Mouse (Mus musculus): ENCODE measurements at regions not wholly inside any gene's neighbourhood (a gene's known extent, or its start where the extent isn't known, plus 50 kb on each side); places are given as distances from the start of the nearest gene placed in this dataset.
"Not testable (repeated sequence)": the region's sequence is repeated elsewhere in the genome, so short reads cannot be mapped to it uniquely, and the experiment has no call there.

GRCm38 (mm10) chr16:86281326-86281725, 379.7 kb upstream of the Adamts5 start:
- no peak for DNase-seq
- intact Hi-C loops (cut with DNase I), result no loop called here

GRCm38 (mm10) chr16:86277031-86277430, 375.4 kb upstream of the Adamts5 start:
- intact Hi-C loops (cut with DNase I), result no loop called here
- no peak for DNase-seq

DNA sequence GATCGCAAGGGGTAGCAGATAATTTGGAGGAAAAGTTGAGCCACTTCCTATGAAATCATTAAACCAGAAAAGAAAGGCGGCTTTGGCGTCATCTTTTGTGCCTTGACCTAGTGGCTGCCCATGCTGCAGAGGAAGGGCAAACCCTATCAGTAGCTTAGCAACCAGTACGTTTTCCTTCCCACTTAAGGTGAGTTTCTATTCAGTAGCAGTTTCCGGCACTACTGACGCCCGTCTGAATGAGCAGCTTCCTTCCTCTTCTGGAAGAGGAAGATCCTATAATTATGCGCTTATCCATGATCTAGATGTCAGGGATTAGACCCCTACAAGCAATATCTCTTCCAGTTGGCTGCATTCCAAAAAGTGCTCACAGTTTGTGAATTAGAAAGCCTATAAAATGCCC, 360.0 kb upstream of the Adamts5 start:
- intact Hi-C loops (cut with DNase I), result no loop called here
- DNase-seq, result peak; percentile 14 to 18

- peak; percentile 25 to 39 for DNase-seq
- intact Hi-C loops (cut with DNase I), result loop anchor here (5.0 kb wide), 1 partner anchor 290 kb away; no protein-coding TSS in a partner anchor
These were observed 351.0 kb upstream of the Adamts5 start for GRCm38 (mm10) chr16:86252630-86253029.

- no peak for DNase-seq
- intact Hi-C loops (cut with DNase I), result loop anchor here (5.0 kb wide), 1 partner anchor 288 kb away; no protein-coding TSS in a partner anchor
These were observed 348.4 kb upstream of the Adamts5 start for GRCm38 (mm10) chr16:86250021-86250420.

DNA sequence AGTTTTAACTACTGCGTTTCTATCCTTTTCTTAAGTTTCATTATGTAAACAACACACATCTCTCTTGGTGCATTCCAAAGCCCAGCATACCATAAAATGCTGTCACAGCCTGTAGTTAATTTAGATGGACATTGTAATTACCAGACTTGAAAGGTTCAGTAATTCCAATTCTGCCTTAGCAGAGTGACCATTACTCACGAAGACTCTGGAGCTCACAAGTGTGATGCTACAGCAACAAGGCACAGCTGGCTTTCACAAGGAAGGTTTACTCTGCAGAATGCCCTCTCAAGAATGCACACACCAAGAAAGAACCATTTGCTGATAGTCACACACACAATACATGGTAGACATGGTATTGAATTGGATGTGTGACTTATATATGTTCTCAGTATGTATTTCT, 342.6 kb upstream of the Adamts5 start:
- no peak for DNase-seq
- intact Hi-C loops (cut with DNase I), result no loop called here

DNA sequence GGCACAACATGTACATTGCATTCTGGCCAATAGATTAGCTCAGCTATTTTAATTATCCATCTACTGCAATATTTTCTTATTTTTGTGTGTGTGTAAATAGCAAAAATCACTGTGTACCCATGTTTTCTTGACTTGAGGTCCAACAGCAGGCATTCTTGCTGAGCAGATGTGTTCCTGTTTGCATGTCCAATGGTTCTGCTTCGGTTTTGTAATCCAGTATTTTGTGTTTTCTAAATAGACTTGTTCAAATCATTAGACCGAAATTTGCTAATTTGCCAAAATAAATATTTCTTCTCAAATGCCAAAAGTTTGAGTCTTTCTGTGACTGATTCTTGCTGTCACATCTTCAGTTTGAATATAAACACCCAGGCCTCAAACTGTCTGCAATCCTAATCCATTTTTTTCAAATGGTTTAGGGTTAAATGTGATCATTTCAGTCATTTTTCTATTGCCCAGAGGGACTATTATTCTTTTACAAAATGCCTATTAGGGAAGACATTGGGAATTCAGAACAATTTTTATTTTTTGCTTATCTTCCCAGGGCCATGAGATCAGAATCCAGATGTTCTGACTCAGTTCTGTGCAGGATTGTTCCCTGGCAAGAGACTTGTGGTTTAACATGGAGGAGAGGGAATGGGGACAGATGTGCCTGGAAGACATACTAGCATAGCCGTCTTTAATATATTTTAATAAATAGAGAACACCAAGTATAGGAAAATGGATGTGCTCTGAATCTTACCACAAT, 341.3 kb upstream of the Adamts5 start:
- intact Hi-C loops (cut with DNase I), result no loop called here
- peak; percentile 35 to 41 for DNase-seq

GRCm38 (mm10) chr16:86222997-86223396, 321.4 kb upstream of the Adamts5 start:
- intact Hi-C loops (cut with DNase I), result no loop called here
- peak; percentile 53 to 58 for DNase-seq

- no peak for DNase-seq
- intact Hi-C loops (cut with DNase I), result no loop called here
These were observed 308.9 kb upstream of the Adamts5 start for GRCm38 (mm10) chr16:86210547-86210946.

DNA sequence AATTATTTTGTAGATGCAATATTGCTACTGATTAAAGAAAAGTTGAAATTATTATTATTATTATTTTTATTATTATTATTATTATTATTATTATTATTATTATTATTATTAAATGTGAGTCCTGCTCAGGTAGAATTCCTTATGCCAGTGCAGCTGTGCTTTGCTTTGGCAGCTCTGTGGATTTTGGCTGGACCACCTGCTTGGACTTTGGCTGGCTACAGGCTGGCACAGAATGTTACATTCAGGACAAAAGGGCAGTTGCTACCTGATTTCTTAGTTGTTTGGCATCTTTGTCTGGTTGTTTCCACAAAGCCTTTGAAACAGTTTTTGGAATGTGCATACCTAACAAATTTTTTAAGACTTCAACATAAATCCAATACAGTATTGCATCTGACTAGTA, 307.7 kb upstream of the Adamts5 start:
- no peak for DNase-seq
- intact Hi-C loops (cut with DNase I), result no loop called here

- intact Hi-C loops (cut with DNase I), result no loop called here
- no peak for DNase-seq
These were observed 288.2 kb upstream of the Adamts5 start for GRCm38 (mm10) chr16:86189874-86190273.

GRCm38 (mm10) chr16:86188966-86189365, 287.3 kb upstream of the Adamts5 start:
- DNase-seq, result no peak
- intact Hi-C loops (cut with DNase I), result no loop called here

GRCm38 (mm10) chr16:86187609-86188008, 286.0 kb upstream of the Adamts5 start:
- intact Hi-C loops (cut with DNase I); DNase-seq: not testable (repeated sequence)

DNA sequence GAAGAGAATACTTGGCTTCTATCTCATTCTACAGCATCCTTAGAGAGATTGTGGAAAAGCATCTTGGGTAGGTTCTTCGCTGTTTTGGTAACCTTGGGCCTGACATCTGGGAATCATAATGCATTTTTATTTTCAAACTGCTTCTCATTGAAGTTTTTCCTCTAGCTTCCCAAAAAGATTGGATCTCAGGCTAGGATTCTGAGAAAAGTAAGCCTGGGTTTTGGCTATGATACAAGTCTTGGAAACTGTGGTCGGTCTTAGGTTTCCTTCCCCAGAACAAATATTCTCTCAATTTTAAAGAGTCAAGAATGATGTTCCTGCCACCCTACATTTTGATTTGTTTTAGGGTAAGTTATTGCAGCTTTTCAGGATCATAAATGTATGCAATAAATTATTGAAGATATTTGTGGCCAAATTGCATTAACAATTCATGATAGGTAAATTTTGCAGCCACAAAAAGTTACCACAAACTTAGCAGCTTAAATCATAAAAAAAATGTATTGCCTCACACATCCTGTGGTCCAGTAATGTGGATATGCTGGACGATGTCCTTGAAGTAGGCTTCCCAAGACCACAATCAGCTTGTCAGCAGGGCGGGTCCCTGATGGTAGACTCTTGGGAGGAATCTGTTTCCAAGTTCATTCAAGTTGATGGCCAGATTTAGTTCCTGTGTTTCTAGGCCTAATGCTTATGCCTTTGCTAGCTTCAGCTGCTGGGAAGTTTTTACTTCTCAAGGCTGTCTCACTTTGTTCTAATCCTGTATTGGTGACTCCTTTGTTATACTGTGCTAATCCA, 257.6 kb upstream of the Adamts5 start:
- intact Hi-C loops (cut with DNase I), result no loop called here
- DNase-seq, result peak; percentile 25 to 29

DNA sequence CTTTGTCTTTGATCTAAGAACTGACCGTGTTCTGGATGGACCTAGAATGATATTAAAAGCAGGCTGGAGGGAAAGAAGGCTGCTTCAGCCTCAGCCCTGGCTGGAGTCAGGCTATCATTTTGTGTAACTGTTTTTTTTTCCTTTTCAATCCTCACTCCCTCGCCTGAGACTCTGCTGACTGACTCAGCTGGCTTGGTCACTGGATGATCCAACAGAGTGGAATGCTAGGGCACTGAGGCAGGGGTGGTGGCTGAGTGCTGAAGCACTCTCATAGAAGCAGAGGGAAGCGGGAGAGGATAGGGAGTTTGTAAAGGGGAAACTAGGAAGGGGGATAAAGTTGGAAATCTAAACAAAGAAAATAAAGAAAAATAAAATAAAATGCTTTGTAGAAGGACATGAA, 236.5 kb upstream of the Adamts5 start:
- no peak for DNase-seq

GRCm38 (mm10) chr16:86136169-86136568, 234.5 kb upstream of the Adamts5 start:
- no peak for DNase-seq
- intact Hi-C loops (cut with DNase I), result no loop called here

More for the DNA sequence above, 236.5 kb upstream of the Adamts5 start:
- intact Hi-C loops (cut with DNase I), result no loop called here

GRCm38 (mm10) chr16:86127391-86127790, 225.8 kb upstream of the Adamts5 start:
- intact Hi-C loops (cut with DNase I), result no loop called here
- peak in 1 of 2 experiments; percentile 6 for DNase-seq

GRCm38 (mm10) chr16:86124182-86124581, 222.6 kb upstream of the Adamts5 start:
- intact Hi-C loops (cut with DNase I), result loop anchor here (5.0 kb wide), 1 partner anchor 222 kb away; the partner anchor contains the start of gene Adamts5
- no peak for DNase-seq

GRCm38 (mm10) chr16:86122936-86123335, 221.3 kb upstream of the Adamts5 start:
- intact Hi-C loops (cut with DNase I), result loop anchor here (5.0 kb wide), 1 partner anchor 221 kb away; the partner anchor contains the start of gene Adamts5
- DNase-seq, result no peak

DNA sequence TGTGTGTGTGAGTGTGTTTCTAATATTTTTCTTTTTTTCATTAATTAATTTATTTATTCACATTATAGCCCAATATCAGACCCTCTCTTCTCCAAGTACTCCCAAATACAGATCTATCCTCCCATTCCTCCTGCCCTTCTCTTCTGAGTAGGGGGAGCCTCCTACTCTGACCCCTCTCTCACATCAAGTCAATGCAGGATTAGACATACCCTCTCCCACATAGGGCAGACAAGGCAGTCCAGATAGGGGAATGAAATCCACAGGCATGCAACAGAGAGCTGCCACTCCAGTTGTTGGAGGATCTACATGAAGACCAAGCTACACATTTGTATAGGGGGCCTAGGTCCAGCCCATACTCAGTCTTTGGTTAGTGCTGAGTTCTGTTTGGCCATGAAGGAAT, 216.3 kb upstream of the Adamts5 start:
- no peak for DNase-seq
- intact Hi-C loops (cut with DNase I), result no loop called here

GRCm38 (mm10) chr16:86115587-86116376, 214.2 kb upstream of the Adamts5 start:
- no peak for DNase-seq
- intact Hi-C loops (cut with DNase I), result no loop called here
